Mouse (Mus musculus) myocyte (in vitro differentiated cells): Measurements from ENCODE around the gene Coro1c. TPM values are rescaled to one million over a fixed set of nuclear protein-coding genes. Genes with fewer than 3 reads are reported as not detected.

Experiments
- H3K27me3 ChIP-seq: one replicate; pipeline ENCODE4 v1.6.1; 2011; ENCODE audit not compliant: control insufficient read depth, insufficient read depth, insufficient read length
- H3K36me3 ChIP-seq: one replicate; pipeline ENCODE4 v1.6.1; 2011; ENCODE audit not compliant: control insufficient read depth, insufficient read depth
- H3K4me2 ChIP-seq: one replicate; pipeline ENCODE4 v1.6.1; 2011; ENCODE audit warnings: low read depth, control low read depth
- H3K4me3 ChIP-seq: one replicate; pipeline ENCODE4 v1.5.1; 2011; ENCODE audit warnings: mild to moderate bottlenecking, control low read depth, moderate library complexity
- H3K79me2 ChIP-seq: one replicate; pipeline ENCODE4 v1.6.1; 2011; ENCODE audit not compliant: control insufficient read depth, insufficient read depth
- H3ac ChIP-seq: one replicate; pipeline ENCODE4 v1.6.1; 2011; ENCODE audit not compliant: control insufficient read depth, insufficient read length
- CEBPB ChIP-seq: IDR thresholded peaks from 2 replicates; pipeline ENCODE4 v1.6.1; 2011; ENCODE audit warnings: mild to moderate bottlenecking, moderate library complexity; ENCODE audit not compliant: poor library complexity, insufficient read depth, severe bottlenecking
- E2F4 ChIP-seq: IDR thresholded peaks from one replicate; pipeline ENCODE4 v1.6.1; 2011; ENCODE audit warnings: mild to moderate bottlenecking, control low read depth, moderate library complexity; ENCODE audit not compliant: insufficient read depth
- MAX ChIP-seq: IDR thresholded peaks from one replicate; pipeline ENCODE4 v1.6.1; 2011; ENCODE audit warnings: low read depth, mild to moderate bottlenecking, control low read depth
- MYOD1 ChIP-seq, 3 experiments: IDR thresholded peaks; one replicate each; pipeline ENCODE4 v1.6.1; 2011; ENCODE audit warnings: control low read depth in 2 of 3, low read depth in 2 of 3, mild to moderate bottlenecking in 2 of 3, moderate library complexity in 1 of 3; ENCODE audit not compliant: insufficient read length in 2 of 3, control insufficient read depth in 1 of 3
- MYOG ChIP-seq, 3 experiments: IDR thresholded peaks; one replicate each; pipeline ENCODE4 v1.6.1; 2011; ENCODE audit warnings: control low read depth in 2 of 3, low read depth in 2 of 3, mild to moderate bottlenecking in 2 of 3; ENCODE audit not compliant: insufficient read length in 2 of 3, control insufficient read depth in 1 of 3, insufficient read depth in 1 of 3
- POLR2A ChIP-seq: IDR thresholded peaks from one replicate; pipeline ENCODE4 v1.6.1; 2011; ENCODE audit warnings: low read depth, mild to moderate bottlenecking, control low read depth, moderate library complexity; ENCODE audit not compliant: insufficient read length
- POLR2AphosphoS2 ChIP-seq: IDR thresholded peaks from one replicate; pipeline ENCODE4 v1.6.1; 2011; ENCODE audit warnings: low read depth, control low read depth; ENCODE audit not compliant: insufficient read length
- REST ChIP-seq: IDR thresholded peaks from one replicate; pipeline ENCODE4 v1.6.1; 2011; ENCODE audit warnings: mild to moderate bottlenecking, control low read depth, moderate library complexity; ENCODE audit not compliant: insufficient read depth, insufficient read length
- SRF ChIP-seq: IDR thresholded peaks from one replicate; pipeline ENCODE4 v1.6.1; 2011; ENCODE audit warnings: low read depth; ENCODE audit not compliant: control insufficient read depth, insufficient read length
- TCF12 ChIP-seq: IDR thresholded peaks from one replicate; pipeline ENCODE4 v1.6.1; 2011; ENCODE audit warnings: mild to moderate bottlenecking, control low read depth; ENCODE audit not compliant: poor library complexity, insufficient read depth, severe bottlenecking
- TCF3 ChIP-seq: IDR thresholded peaks from one replicate; pipeline ENCODE4 v1.6.1; 2011; ENCODE audit warnings: low read depth, control low read depth; ENCODE audit not compliant: insufficient read length
- USF1 ChIP-seq: IDR thresholded peaks from one replicate; pipeline ENCODE4 v1.6.1; 2011; ENCODE audit warnings: low read depth, mild to moderate bottlenecking, control low read depth, moderate library complexity
- polyA plus RNA-seq: library from polyadenylated mRNA; unstranded; fragments of >200 nt; fragmentation: generic; extraction: Trizol; gene quantifications from one replicate; pipeline ENCODE4 v1.2.1, GENCODE M21; 2012; ENCODE audit warnings: missing spikeins

The Coro1c gene
- polyA plus RNA-seq, 1 experiment = 58.9 TPM

- no peak overlapping the region for H3K4me3 ChIP-seq
- H3K36me3 ChIP-seq = peaks cover 24% of the 10 kb centered on the region
- no peaks in the 10 kb centered on the region for H3K27me3 ChIP-seq
- H3K4me2 ChIP-seq = no peak overlapping the region
- H3K79me2 ChIP-seq = peaks cover 3% of the 10 kb centered on the region
- H3ac ChIP-seq = no peak overlapping the region
- no peak for TF ChIP-seq REST
- TF ChIP-seq USF1 = no peak
- TF ChIP-seq MYOD1 (IDR thresholded peaks at IDR 0.05; ENCODE audit: control insufficient read depth in 1 of 3, insufficient read length in 2 of 3, low read depth in 2 of 3) = peak in 2 of 3 experiments; percentile 46 to 60
- TF ChIP-seq POLR2A = no peak
- TF ChIP-seq TCF12 = no peak
- TF ChIP-seq E2F4 = no peak
- peak in 1 of 3 experiments; percentile 71 for TF ChIP-seq MYOG (IDR thresholded peaks at IDR 0.05; ENCODE audit: control insufficient read depth in 1 of 3, insufficient read depth in 1 of 3, insufficient read length in 2 of 3, low read depth in 2 of 3)
- peak; percentile 23 for TF ChIP-seq POLR2AphosphoS2
- no peak for TF ChIP-seq MAX
- TF ChIP-seq CEBPB = no peak
- no peak for TF ChIP-seq TCF3
- no peak for TF ChIP-seq SRF
Measured at GRCm38 (mm10) chr5:113845627-113846026, 62.9 kb downstream of the Coro1c start.

- no peaks in the 10 kb centered on the region for H3K79me2 ChIP-seq
- no peaks in the 10 kb centered on the region for H3K27me3 ChIP-seq
- no peak for TF ChIP-seq POLR2A
- no peak for TF ChIP-seq MAX
- TF ChIP-seq TCF12 = no peak
- no peak for TF ChIP-seq REST
- TF ChIP-seq USF1 = no peak
- no peak for TF ChIP-seq E2F4
- TF ChIP-seq POLR2AphosphoS2 = no peak
- no peak for TF ChIP-seq CEBPB
- no peak for TF ChIP-seq MYOD1 (IDR thresholded peaks at IDR 0.05; ENCODE audit: control insufficient read depth in 1 of 3, insufficient read length in 2 of 3, low read depth in 2 of 3)
- TF ChIP-seq MYOG (IDR thresholded peaks at IDR 0.05; ENCODE audit: control insufficient read depth in 1 of 3, insufficient read depth in 1 of 3, insufficient read length in 2 of 3, low read depth in 2 of 3) = no peak
- no peak for TF ChIP-seq TCF3
- no peak for TF ChIP-seq SRF
- peaks cover 24% of the 10 kb centered on the region for H3K36me3 ChIP-seq
- H3K4me3 ChIP-seq = no peak overlapping the region
- no peak overlapping the region for H3K4me2 ChIP-seq
- no peak overlapping the region for H3ac ChIP-seq
Measured at GRCm38 (mm10) chr5:113844721-113845120, 63.8 kb downstream of the Coro1c start.

DNA sequence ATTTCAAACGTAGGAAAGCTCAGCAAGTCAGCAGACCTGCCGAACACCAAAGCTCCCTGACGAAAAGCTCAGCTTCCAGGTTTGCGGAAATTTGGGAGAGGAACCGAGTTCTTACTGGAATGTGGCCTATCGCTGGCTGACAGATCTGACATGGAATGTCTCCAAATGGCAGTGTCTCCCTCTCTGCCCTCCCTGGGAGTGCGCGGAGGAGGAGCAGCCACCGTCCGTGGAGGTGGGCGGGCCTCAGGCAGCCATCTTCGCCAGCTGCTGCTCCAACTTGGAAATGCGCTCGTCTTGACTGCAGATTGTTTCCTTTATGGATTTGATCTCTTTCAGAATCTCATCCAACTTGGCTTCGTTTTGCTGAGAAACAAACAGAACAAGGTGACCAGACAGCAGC, 64.5 kb downstream of the Coro1c start:
- TF ChIP-seq REST (no peak), POLR2AphosphoS2 (no peak), SRF (no peak), TCF12 (no peak)
- H3K79me2 ChIP-seq = no peaks in the 10 kb centered on the region
- H3K27me3 ChIP-seq = no peaks in the 10 kb centered on the region
- peaks cover 24% of the 10 kb centered on the region for H3K36me3 ChIP-seq
- no peak overlapping the region for H3K4me3 ChIP-seq
- H3ac ChIP-seq = no peak overlapping the region
- no peak overlapping the region for H3K4me2 ChIP-seq

DNA sequence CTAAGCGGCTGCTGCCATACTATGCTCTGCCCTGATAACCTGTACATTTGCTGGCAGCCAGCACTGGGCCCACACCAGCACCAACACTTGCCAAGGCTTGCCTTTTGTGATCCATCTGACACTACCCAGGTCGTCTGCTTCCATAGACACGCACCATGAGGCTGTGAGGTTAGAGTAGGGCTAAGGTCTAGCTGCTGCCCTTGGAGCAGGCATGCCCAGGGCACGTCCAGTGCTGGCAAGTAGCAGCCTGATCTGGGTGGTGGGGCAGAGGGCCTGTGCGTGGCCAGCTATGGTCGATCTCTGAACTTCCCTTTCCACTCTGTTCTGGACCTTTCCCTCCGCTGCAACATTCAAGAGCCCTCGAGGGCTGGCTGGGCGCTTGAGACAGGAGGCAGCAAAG, 65.7 kb downstream of the Coro1c start:
- no peak overlapping the region for H3K4me3 ChIP-seq
- H3ac ChIP-seq = no peak overlapping the region
- TF ChIP-seq MYOG (IDR thresholded peaks at IDR 0.05; ENCODE audit: control insufficient read depth in 1 of 3, insufficient read depth in 1 of 3, insufficient read length in 2 of 3, low read depth in 2 of 3) (no peak), POLR2A (no peak), CEBPB (no peak), MAX (no peak), E2F4 (no peak), USF1 (no peak), TCF12 (no peak), POLR2AphosphoS2 (no peak), MYOD1 (IDR thresholded peaks at IDR 0.05; ENCODE audit: control insufficient read depth in 1 of 3, insufficient read length in 2 of 3, low read depth in 2 of 3) (no peak), REST (no peak), SRF (no peak), TCF3 (no peak)
- no peaks in the 10 kb centered on the region for H3K79me2 ChIP-seq
- no peak overlapping the region for H3K4me2 ChIP-seq
- peaks cover 24% of the 10 kb centered on the region for H3K36me3 ChIP-seq
- H3K27me3 ChIP-seq = no peaks in the 10 kb centered on the region

DNA sequence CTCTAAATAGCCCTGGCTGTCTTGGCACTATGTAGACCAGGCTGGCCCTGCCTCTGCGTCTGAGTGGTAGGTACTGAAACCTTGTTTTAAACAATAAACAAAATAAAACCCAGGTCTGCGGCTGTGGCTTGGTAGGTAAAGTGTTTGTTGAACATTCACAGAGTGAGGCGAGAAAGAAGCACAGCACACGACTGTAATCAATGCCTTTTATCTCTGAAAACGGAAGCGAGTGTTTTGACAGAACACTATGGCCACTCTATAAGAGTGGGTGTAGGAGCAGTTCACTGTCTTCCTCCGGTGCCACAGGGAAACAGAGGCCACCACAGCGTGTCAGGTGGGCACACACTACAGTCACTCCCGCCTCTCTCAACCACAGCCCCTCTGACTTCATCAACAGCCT, 66.3 kb downstream of the Coro1c start:
- no peak for TF ChIP-seq USF1
- no peak for TF ChIP-seq MYOD1 (IDR thresholded peaks at IDR 0.05; ENCODE audit: control insufficient read depth in 1 of 3, insufficient read length in 2 of 3, low read depth in 2 of 3)
- TF ChIP-seq REST = no peak
- TF ChIP-seq MYOG (IDR thresholded peaks at IDR 0.05; ENCODE audit: control insufficient read depth in 1 of 3, insufficient read depth in 1 of 3, insufficient read length in 2 of 3, low read depth in 2 of 3) = no peak
- TF ChIP-seq TCF12 = no peak
- TF ChIP-seq MAX = no peak
- no peak for TF ChIP-seq TCF3
- no peak for TF ChIP-seq E2F4
- no peak for TF ChIP-seq SRF
- TF ChIP-seq POLR2AphosphoS2 = no peak
- H3K36me3 ChIP-seq = peaks cover 23% of the 10 kb centered on the region
- H3K27me3 ChIP-seq = no peaks in the 10 kb centered on the region
- no peak overlapping the region for H3ac ChIP-seq
- no peaks in the 10 kb centered on the region for H3K79me2 ChIP-seq
- no peak overlapping the region for H3K4me2 ChIP-seq
- H3K4me3 ChIP-seq = no peak overlapping the region
